Mouse (Mus musculus): ENCODE results near the gene Setx.

Setx gene

DNA sequence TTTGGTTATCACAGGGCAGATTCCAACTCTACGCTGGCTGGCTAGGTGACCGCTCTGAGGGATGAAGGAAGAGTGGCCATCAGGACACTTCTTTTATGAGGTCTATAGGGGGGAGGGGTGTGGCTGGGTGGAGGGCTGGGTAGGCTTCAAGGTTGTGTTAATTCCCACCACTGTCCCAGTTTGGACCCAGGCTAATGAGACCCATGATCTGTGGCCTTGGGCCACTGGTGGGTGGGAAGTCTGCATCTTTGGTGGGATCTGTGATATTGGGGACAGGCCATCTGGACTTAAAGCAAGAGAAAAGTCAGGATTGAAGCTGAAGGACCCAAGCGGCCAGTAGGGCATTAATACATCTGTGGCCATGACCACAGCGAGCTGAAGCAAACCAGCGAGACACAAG is 94.8 kb downstream of the Setx start:
- no peak for DNase-seq

DNA sequence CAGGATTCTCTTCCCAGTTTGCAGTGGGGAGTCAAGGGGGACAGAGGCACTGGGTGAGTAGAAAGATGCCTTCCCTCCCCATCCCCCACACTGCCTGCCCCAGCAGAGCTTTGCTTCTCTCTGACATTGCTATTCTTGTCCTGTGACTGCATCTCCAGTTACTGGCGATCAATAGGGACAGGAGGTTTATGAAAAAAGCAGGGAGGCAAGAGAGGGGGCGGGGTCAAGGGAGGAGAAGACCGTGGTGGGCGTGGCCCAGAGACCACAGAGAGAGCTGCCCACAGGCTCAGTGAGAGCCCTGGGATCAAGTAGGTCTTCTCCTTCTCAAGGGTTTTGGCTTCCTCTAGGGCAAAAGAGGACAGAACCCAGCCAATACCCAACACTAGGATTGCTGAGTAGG is 98.3 kb downstream of the Setx start:
- no peak for DNase-seq

DNA sequence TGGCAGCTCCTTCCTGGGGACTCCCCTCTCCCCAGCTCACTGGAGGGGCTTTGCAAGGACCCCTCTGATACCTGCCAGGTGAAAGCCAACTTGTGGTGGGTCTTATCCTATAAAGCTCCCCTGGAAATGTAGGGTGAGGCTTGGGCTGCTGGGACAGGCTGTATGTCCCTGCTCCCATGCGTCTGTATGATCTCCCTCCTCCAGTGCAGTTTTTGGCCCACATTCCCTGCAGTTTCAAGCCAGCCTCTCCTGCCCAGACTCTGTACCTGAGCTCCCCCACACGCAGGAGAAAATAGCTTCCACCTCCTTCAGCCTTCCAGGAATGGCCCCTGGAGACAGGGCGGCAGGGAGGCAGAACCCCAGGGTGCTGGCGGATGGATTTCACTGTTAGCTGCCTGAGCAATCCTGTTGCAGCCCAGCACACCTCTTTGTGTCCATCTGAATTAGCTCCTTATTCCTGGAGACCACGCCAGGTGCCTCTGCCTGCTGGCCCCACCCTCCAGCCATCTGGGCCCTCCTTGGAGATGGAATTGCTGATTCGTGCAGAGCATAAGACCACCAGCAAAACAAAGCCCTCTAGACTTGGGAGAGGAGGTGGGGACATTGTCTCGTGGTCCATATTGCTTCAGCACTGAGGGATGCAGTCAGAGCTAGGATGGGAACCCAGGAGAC is 99.7 kb downstream of the Setx start:
- DNase-seq: no peak

DNA sequence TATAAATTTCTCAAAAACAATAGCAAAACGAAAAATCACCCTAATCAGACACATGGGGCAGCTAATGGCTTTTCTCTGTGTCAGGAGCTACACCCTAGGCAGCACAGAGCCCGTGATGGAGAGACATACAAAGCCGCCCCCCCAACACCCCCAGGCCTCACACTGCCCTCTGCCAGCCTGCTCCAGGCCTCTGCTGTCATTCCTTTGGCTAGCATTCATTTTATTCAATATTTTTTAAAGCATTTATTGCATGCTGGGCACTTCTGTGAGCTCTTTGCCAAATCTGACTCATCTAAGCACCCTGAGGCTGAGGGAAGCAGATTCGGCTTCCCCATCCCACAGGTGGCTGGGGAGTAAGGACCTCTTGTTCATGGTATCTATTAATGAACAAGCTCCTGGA is 102.7 kb downstream of the Setx start:
- no peak for DNase-seq

DNA sequence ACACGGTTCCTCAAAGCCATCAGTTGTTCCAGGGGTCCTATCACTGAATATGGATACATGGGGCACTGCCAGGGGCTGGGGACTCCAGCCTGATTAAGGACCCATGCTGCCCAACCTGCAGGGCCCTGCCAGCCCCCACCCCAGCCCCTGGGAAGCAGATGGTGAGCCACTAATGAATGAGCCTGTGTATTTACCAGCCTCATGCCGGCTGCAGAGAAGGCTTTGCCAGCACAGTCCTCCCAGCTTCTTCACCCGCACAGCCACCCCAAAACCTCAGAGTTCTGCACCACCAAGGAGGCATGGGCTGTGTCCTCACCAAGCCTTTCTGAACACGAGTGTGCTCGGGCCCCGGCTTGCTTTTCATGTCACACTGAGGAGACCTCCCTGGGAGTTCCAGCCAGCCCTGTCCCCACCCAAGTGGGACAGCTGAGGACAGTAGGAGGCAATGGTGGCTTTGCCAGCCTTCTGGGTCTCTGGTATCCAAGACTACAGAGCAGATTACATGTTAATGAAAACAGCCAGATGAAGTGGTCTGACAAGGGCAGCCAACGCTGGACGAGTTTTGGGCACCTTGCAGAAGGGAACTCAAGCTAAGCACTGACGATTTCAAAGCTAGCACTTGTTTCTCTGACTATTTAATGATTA is 106.3 kb downstream of the Setx start:
- DNase-seq: no peak
